Mouse (Mus musculus): ENCODE data around the gene Rabgef1. TPM values are rescaled to one million over a fixed set of nuclear protein-coding genes. Genes with fewer than 3 reads are reported as not detected.

Gene Rabgef1
- total RNA-seq, 2 experiments from 2014 or later: 90.5 to 140 TPM

DNA sequence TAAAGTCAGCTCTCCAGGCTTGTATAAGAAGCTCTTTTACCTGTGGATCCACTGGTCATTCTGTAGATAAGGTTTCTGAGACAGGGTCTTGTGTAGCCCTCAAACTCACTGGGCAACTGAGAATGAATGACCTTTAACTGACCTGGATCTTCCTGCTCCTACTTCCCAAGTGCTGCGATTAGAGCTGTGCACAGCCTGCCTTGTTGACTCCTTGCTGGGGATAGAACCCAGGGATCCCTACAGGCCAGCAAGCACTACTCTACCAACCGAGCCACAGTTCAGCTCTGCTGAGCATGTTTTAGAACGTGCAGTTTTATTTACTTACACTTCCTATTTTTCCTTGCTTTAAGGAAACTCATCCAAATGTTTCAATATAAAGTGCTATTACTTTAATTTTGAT is 25.9 kb downstream of the Rabgef1 start:
- Histone ChIP-seq H3K27ac (peak overlapping the region; percentile 96), H3K4me3 (peak overlapping the region; percentile 70)
- DNase-seq: peak; percentile 55

DNA sequence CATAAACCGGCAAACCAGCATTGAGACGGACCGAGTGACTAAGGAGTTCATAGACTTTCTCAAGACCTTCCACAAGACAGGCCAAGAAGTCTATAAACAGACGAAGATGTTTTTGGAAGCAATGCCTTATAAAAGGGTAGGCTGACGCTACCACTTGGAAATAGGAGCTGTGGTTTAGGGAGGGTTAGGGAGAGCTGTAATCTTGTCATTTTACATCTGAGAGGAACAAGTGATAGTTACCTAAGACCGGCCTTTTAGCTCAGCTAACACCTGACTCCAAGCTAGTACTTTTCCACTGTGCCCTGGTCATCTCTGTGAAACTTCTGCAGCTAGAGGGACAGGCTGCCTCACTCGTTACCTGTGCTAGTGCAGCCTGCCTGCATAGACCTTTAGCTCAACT is 26.4 kb downstream of the Rabgef1 start:
- Histone ChIP-seq H3K27ac (peak overlapping the region; percentile 96), H3K4me3 (peak overlapping the region; percentile 70)
- intact Hi-C loops (cut with DNase I): loop anchor here (2.0 kb wide), 1 partner anchor 25 kb away; no protein-coding TSS in a partner anchor
- DNase-seq: peak; percentile 59
- peak; percentile 23; the same call in 1 of the 2 replicates for TF ChIP-seq CTCF (IDR thresholded peaks at IDR 0.05)

More for the DNA sequence above, 25.9 kb downstream of the Rabgef1 start:
- no peak for TF ChIP-seq CTCF (IDR thresholded peaks at IDR 0.05)
- intact Hi-C loops (cut with DNase I): loop anchor here (2.0 kb wide), 1 partner anchor 25 kb away; no protein-coding TSS in a partner anchor

DNA sequence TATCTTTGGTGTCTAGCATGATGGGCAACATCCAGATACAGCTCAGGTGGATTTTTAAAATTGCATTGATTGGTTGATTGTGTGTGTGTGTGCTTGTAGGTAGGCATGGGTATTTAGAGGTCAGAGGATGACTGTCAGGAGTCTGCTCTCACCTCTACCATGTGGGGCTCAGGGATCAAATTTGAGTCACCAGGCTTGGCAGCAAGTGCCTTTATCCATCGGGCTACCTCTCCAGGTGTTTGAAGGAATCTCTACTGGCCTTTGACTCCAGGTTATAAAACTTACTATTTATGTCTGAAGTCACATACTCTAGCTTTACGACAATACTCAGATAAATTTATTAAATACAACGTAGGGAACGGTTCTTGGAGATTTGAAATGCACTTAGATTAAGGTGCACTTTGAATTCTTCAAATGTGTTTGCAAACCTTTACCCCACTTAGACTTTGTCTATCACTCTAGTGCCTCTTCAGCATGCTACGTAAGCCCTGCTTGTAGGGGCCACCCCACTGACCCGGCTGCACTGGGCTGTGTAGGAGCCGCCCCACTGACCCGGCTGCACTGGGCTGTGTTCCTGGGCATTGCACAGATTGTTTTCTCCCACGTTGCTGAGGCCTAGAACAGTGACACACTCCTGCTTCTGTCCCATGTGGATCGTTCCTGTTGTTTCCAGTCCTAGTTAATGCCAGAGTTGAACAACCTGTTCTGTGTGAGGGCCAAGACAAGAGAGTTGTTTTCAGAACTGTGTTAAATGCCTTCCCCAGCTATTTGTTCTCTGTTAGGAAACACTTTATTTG is 28.8 kb downstream of the Rabgef1 start:
- Histone ChIP-seq H3K27ac (peak overlapping the region; percentile 96), H3K4me3 (0 out of 2 replicates have a peak overlapping the region, but pooled peaks have one; percentile 3)
- DNase-seq: peak; percentile 50
- no peak for TF ChIP-seq CTCF (IDR thresholded peaks at IDR 0.05)
- intact Hi-C loops (cut with DNase I): no loop called here

DNA sequence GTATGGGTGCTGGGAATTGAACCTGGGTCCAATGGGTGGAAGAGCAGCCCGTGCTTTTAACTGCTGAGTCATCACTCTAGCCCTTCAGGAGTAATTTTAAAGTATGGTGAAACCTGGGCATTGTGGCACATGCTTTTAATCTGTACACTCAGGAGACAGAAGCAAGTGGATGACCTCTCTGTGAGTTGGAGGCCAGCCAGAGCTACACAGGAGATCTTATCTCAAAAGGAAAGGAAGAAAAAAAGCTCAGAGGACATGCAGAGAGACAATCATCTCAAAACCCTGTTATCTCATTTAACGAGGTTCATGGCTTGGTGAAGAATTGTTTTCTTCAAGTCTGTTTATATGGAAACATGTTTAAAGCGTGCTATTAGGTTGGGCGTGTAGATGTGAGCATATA is 32.4 kb downstream of the Rabgef1 start:
- no peak overlapping the region for H3K4me3 ChIP-seq
- intact Hi-C loops (cut with DNase I): no loop called here
- no peak for TF ChIP-seq CTCF (IDR thresholded peaks at IDR 0.05)
- no peak for DNase-seq
- H3K27ac ChIP-seq: peak overlapping the region; percentile 48

DNA sequence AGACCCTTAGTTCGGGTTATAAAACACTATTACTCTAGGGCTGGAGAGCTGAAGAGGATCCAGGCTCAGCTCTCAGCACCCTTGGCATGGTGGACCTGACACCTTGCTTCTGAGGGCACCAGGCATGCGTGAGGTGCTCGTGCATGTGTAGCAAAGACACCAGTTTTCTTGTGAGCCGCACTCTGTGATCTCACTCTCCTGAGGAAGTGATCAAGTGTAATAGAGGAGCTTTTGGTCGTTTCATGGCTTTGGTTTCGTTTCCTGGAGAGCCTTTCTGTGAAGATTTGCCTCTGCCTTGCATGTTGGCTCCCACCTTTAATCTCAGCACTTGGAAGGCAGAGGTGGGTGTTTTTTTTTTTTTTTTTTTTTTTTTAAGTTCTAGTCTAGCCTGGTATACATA is 33.0 kb downstream of the Rabgef1 start:
- no peak overlapping the region for H3K4me3 ChIP-seq
- H3K27ac ChIP-seq: peak overlapping the region; percentile 48
- intact Hi-C loops (cut with DNase I): no loop called here
- no peak for DNase-seq
- TF ChIP-seq CTCF (IDR thresholded peaks at IDR 0.05): no peak

DNA sequence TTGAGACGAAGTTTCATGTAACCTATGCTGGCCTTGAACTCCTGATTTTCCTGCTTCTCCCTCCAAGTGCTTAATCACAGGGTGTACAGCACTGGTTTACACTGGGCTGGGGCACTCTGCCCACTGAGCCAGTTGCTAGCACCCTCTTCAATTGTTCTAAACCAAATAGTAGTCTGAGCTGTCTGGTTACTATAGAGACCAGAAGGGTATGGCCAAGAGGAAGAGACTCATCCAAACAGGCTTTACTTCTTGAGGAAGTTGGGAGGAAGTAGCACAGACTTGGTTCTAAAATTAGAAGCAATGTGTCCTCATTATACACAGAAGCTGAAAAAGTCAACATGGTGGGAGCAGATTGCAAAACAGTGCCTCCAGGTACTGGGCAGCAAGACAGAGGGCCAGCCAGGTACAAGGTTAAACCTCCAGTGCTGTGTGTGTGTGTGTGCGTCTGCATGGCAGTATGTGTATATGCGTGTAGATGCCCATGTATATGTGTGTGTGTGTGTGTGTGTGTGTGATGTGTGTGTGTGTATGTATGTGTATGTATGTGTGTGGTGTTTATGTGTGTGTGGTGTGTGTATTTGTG is 33.9 kb downstream of the Rabgef1 start:
- TF ChIP-seq CTCF (IDR thresholded peaks at IDR 0.05): no peak
- Histone ChIP-seq H3K27ac (peak overlapping the region; percentile 58), H3K4me3 (no peak overlapping the region)
- intact Hi-C loops (cut with DNase I): no loop called here
- DNase-seq: no peak

DNA sequence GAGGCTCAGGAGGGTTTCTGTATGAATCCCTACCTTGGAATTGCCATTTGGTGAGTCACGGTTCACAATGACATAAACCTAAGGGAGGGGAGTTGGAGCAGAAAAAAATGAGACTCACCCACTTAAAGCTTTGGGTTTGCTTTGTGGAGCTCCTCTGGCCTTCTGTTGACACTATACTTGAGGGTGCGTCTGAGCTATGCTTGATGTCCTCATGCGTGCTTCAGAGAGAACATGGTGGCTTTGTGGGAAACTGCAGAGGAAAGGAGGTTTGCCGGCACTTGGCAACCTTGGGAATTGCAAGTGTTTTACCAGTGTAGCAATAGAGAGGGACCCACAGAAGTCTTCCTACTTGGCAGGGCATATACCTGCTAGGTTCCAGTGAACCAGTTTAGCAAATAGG is 35.7 kb downstream of the Rabgef1 start:
- DNase-seq: no peak
- intact Hi-C loops (cut with DNase I): no loop called here
- TF ChIP-seq CTCF (IDR thresholded peaks at IDR 0.05): no peak
- no peak overlapping the region for H3K4me3 ChIP-seq
- 0 out of 2 replicates have a peak overlapping the region, but pooled peaks have one; percentile 10 for H3K27ac ChIP-seq

DNA sequence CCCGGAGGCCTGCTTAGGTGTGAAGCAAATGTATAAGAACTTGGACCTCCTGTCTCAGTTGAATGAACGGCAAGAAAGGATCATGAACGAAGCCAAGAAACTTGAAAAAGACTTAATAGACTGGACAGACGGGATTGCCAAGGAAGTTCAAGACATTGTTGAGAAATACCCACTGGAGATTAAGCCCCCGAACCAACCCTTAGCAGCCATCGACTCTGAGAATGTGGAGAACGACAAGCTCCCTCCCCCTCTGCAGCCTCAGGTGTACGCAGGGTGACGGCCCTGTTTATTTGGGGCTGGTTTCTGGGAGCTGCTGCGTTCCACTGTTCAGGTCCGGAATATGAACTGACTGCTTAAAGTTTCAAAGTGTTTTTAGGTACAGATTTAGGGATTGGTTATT is 41.4 kb downstream of the Rabgef1 start:
- TF ChIP-seq CTCF (IDR thresholded peaks at IDR 0.05): no peak
- no peak for DNase-seq
- intact Hi-C loops (cut with DNase I): no loop called here
- Histone ChIP-seq H3K4me3 (no peak overlapping the region), H3K27ac (no peak overlapping the region)

DNA sequence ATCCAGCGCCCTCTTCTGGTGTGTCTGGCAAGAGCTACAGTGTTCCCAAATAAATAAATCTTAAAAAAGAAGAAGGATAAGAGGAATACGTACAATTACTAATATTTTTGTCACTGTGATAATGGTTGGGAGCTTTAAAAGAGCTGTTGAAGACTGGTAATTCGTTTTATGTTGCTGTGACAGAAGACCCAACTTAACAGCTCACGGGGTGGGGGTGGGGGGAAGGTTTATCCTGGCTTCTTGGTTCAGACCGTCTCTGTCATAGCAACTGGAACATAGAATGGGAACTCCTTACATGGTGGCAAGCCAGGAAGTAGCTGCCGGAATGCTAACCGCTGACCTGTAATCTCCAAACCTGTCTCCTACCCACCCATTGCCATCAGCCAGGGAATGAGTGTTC is 45.2 kb downstream of the Rabgef1 start, which contains the start of gene Tmem248:
TSS of gene Tmem248 (plus strand) at position 301 of the 400 bp plus-strand sequence.
- Histone ChIP-seq H3K27ac (no peak within 1 kb of the TSS), H3K4me3 (no peak within 1 kb of the TSS)
- DNase-seq: no peak
- intact Hi-C loops (cut with DNase I): no loop called here
- peak; percentile 33; the same call in 1 of the 2 replicates for TF ChIP-seq CTCF (IDR thresholded peaks at IDR 0.05)

DNA sequence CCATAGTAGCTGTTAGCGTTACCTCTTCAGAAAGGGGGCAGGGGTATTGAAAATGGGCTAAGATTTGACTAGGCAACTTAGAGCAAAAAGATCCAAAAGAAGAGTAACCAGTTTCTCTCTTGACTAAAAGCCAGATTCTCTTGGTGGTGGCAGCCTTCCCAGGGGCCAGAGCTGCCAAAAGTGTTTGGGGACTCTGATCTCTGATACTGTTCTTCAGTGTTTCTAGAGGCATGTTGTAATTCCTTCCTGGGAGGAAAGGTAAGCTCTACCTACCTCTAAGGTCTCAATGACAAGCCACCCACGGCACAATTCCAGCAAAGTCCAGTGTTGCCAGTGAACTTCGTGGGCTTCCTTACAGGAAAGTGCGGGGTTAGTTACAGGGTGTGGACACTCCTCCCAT is 45.8 kb downstream of the Rabgef1 start:
- no peak for DNase-seq
- no peak for TF ChIP-seq CTCF (IDR thresholded peaks at IDR 0.05)
- intact Hi-C loops (cut with DNase I): no loop called here
- Histone ChIP-seq H3K27ac (no peak overlapping the region), H3K4me3 (no peak overlapping the region)

DNA sequence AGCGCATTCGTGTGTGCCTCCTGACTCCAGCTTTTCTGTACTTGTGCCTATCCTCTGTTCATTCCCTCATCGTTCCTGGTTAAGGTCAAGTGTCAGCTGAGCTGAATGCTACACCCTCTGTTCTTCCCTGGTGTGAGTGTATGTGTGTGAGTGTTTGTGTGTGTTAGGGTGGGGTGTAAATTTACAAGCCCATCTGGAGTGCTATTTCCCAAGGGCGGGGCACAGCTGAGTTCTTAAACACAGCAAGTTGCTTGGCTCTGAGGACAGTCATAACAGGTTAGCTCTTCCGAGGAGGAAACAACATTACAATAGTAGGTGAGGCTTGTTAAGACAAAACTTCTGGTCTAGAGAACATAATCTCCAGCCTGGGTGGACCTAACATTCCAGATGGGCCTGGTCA is 46.7 kb downstream of the Rabgef1 start:
- Histone ChIP-seq H3K27ac (no peak overlapping the region), H3K4me3 (no peak overlapping the region)
- intact Hi-C loops (cut with DNase I): loop anchor here (2.0 kb wide), 1 partner anchor 44 kb away; no protein-coding TSS in a partner anchor
- TF ChIP-seq CTCF (IDR thresholded peaks at IDR 0.05): no peak
- no peak for DNase-seq

DNA sequence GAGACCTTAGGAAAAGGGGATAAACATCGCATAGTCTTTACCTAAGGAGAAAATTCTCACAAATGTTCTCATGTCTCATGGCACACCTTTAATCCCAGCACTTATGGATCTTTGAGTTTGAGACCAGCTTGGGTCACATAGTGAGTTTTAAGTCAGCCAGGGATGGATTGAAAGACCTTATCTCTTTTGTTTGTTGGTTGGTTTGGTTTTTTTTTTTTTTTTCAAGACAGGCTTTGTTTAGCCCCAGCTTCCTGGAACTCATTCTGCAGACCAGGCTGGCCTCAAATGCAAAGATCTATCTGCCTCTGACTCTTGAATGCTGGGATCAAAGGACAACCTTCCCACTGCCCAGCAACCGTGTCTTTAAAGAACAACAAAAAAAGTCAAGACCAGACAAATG is 49.7 kb downstream of the Rabgef1 start:
- intact Hi-C loops (cut with DNase I): no loop called here
- DNase-seq: no peak
- Histone ChIP-seq H3K27ac (peak overlapping the region; percentile 94), H3K4me3 (peak overlapping the region; percentile 100)
- TF ChIP-seq CTCF (IDR thresholded peaks at IDR 0.05): no peak

DNA sequence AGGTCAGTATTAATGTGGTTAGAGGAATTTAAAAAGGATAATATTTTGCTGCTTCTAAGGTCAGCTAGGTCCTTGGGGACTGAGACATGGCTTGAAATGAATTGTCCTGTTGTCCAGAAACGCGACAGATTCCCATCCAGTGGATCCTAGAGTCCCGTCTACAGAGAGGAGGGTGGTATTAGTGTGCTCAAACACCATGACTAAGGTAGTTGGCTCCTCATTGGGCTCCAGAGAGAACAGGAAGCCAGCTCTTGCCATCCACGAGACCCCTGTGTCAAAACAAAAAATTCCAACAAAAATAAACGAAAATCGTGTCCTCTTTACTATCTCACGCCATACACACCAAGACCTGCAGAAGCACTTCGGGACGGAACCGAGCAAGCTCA is 50.2 kb downstream of the Rabgef1 start:
- intact Hi-C loops (cut with DNase I): no loop called here
- no peak for TF ChIP-seq CTCF (IDR thresholded peaks at IDR 0.05)
- peak overlapping the region; percentile 94 for H3K27ac ChIP-seq
- no peak for DNase-seq
- peak overlapping the region; percentile 100 for H3K4me3 ChIP-seq
